Mouse (Mus musculus) liver, embryonic 14.5 days (tissue): Measurements from ENCODE around the gene Samd14.

Experiments
- CTCF ChIP-seq: IDR thresholded peaks from 2 replicates; pipeline ENCODE4 v1.5.1; 2016; ENCODE audit warnings: antibody characterized with exemption, low read depth, control low read depth
- EP300 ChIP-seq: IDR thresholded peaks from 2 replicates; pipeline ENCODE4 v1.6.1; 2016; ENCODE audit warnings: antibody characterized with exemption, low read depth

GRCm38 (mm10) chr11:95006038-95006437, 3.6 kb upstream of the Samd14 start:
- TF ChIP-seq CTCF: no peak
- no peak for TF ChIP-seq EP300
